Mouse (Mus musculus) bone marrow, adult 2 months (tissue): Measurements from ENCODE around the gene Gm7168. TPM values are rescaled to one million over a fixed set of nuclear protein-coding genes. Genes with fewer than 3 reads are reported as not detected.
"Not testable (repeated sequence)": the region's sequence is repeated elsewhere in the genome, so short reads cannot be mapped to it uniquely, and the experiment has no call there.

ENCODE experiments used
- H3K27ac ChIP-seq: fragments of 200-500 bp; 2 replicates; pipeline ENCODE4 v1.5.1; 2012; ENCODE audit warnings: low read depth, mild to moderate bottlenecking, control low read depth, inconsistent platforms, low read length; ENCODE audit not compliant: control insufficient read depth, poor library complexity, insufficient read depth
- H3K4me1 ChIP-seq: fragments of 200-500 bp; 2 replicates; pipeline ENCODE4 v1.6.1; 2011; ENCODE audit warnings: low read length; ENCODE audit not compliant: control insufficient read depth, insufficient read depth
- H3K4me3 ChIP-seq: fragments of 200-500 bp; replicated peaks from 2 replicates; pipeline ENCODE3; 2011; ENCODE audit warnings: mild to moderate bottlenecking, low read depth, low read length, control low read depth; ENCODE audit not compliant: control insufficient read depth
- CTCF ChIP-seq: fragments of 200-500 bp; IDR thresholded peaks from 2 replicates; pipeline ENCODE4 v1.5.1; 2011; ENCODE audit warnings: low read length, control low read depth; ENCODE audit not compliant: control insufficient read depth, insufficient read depth
- POLR2A ChIP-seq: fragments of 200-500 bp; IDR thresholded peaks from 2 replicates; pipeline ENCODE4 v1.6.1; 2011; ENCODE audit warnings: low read depth, mild to moderate bottlenecking, control low read depth, low read length, borderline replicate concordance; ENCODE audit not compliant: control insufficient read depth
- WGBS: fragments of 180-500 bp; shearing (Covaris S2); methylation state at CpG from one replicate; pipeline ENCODE4 v1.1.7; 2018; 5-methylcytosine and 5-hydroxymethylcytosine counted together
- polyA plus RNA-seq: library from polyadenylated mRNA; stranded (reverse); fragments of >200 nt; gene quantifications from 2 replicates; pipeline ENCODE4 v1.2.4, GENCODE M21; 2011; ENCODE audit warnings: low replicate concordance; ENCODE audit not compliant: missing spikeins, insufficient read depth, insufficient read length

The Gm7168 gene
- not detected in 2 replicates for polyA plus RNA-seq

DNA sequence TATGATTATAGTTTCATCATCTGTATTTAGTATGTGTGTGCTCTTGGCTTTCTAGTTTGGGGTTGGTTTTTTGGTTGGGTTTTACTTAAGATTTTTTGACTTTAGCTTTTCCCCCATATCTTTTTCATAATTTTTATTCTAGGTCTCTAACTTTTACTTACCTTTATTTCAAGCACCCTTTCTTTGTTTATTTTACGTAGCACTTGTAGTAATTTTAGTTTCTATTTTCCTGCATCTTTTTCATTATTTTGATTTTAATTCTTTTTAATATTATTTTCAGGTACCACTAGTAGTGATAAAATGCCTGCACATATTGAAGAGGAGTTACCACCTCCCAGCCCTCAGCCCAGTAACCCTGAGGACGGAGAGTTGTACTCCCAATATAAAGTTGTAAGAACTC is at the start of gene Gm7168:
Gm7168 (plus strand) TSS at position 301 of the 400 bp plus-strand sequence.
- H3K27ac ChIP-seq, H3K4me3 ChIP-seq, H3K4me1 ChIP-seq: not testable (repeated sequence)
- 85% methylated on average over 1 of the region's 2 CpGs for WGBS

DNA sequence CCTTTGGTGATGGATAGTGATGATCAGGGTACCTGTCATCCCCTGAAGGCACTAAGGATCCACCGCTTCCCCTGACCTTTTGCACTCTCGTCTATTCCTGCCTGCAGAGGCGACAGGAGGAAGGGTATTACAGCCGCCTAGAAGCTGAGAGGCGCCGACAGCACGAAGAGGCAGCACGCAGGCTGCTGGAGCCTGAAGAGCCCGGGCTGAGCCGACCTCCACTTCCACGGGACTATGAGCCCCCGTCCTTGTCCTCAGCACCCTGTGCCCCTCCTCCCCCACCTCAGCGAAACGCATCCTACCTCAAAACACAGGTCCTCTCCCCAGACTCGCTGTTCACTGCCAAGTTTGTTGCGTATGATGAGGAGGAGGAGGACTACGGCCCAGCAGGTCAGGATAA is 49.3 kb upstream of the Gm7168 start:
- WGBS = 92% methylated on average over 17 of the region's 17 CpGs
- no peak overlapping the region for H3K27ac ChIP-seq
- no peak overlapping the region for H3K4me3 ChIP-seq
- no peaks in the 10 kb centered on the region for H3K4me1 ChIP-seq
- TF ChIP-seq CTCF = no peak
- no peak for TF ChIP-seq POLR2A

DNA sequence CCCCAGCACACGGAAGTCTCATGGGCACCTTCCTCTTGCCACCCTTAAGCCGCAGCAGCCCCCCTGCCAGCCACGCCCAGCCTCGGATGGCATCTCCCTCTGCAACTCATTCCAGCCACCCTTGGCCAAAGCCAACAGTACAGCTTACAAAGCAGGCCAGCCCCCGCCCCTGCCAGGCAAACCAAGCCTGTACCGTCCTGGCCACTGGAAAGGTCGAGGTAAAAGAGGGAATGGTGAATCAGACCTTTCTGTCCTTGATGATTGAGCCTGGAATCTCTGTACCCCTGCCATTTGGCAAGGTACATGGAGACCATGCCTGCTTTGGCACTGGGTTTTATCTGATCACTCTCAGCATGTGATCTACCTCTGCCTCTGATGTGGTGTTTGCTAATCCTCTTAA is 48.9 kb upstream of the Gm7168 start:
- WGBS = 83% methylated on average over 7 of the region's 7 CpGs
- no peak overlapping the region for H3K4me3 ChIP-seq
- TF ChIP-seq CTCF (no peak), POLR2A (no peak)
- H3K4me1 ChIP-seq = no peaks in the 10 kb centered on the region
- no peak overlapping the region for H3K27ac ChIP-seq

DNA sequence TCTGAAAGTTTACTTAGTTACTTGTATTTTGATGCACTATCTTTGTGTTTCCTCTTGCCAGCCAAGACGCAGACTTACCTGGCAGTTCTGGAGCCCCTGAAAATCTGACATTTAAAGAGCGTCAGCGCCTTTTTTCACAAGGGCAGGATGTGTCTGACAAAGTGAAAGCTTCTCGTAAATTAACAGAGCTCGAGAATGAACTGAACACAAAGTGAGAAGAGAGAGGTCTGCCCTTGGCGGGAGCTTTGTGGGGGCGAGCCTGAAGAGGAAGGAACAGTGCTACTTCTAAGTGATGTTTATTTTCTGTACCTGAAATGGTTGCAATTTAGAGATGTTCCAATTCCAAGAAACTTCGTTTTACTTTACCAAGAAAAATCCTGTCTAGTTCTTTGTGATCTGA is 44.4 kb upstream of the Gm7168 start:
- no peak for TF ChIP-seq POLR2A
- TF ChIP-seq CTCF = no peak
- 80% methylated on average over 8 of the region's 8 CpGs for WGBS
- H3K4me1 ChIP-seq = no peaks in the 10 kb centered on the region
- no peak overlapping the region for H3K4me3 ChIP-seq
- H3K27ac ChIP-seq = no peak overlapping the region

DNA sequence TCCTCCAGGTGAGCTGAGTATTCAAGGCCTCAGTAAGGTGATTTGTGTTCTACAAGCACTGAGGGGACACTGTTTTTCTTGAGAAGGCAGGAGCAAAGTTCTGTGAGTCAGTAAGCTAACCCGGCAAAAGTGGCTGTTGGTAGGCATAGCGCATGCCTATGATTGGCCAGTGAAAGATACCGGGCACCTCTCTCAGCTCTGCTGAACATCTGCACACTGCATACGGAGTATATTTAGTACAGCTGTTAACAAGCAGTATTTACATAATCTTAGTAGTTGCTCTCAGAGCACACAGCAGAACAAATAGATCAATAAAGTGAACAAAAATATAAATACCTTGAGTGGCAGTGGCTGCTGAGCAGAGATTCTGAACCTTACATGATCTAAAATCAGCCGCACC is 41.1 kb upstream of the Gm7168 start:
- H3K4me3 ChIP-seq = no peak overlapping the region
- 91% methylated on average over 5 of the region's 5 CpGs for WGBS
- H3K4me1 ChIP-seq = no peaks in the 10 kb centered on the region
- TF ChIP-seq POLR2A (no peak), CTCF (no peak)
- no peak overlapping the region for H3K27ac ChIP-seq

DNA sequence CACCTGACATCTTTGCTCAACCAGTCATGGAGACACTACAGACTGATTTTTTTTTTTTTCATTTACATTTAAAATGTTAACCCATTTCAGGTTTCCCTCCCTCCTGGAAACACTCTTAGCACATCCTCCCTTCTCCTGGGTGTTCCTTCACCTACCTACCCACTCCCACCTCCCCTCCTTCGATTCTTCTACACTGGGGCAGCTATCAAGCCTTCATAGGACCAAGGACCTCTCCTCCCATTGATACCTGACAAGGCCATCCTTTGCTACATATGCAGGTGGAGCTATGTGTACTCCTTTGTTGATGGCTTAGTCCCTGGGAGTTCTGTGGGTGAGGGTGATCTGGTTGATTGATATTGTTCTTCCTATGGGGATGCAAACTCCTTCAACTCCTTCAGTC is 40.5 kb upstream of the Gm7168 start:
- 63% methylated on average over 1 of the region's 1 CpGs for WGBS
- no peak for TF ChIP-seq POLR2A
- no peak for TF ChIP-seq CTCF
- H3K27ac ChIP-seq = no peak overlapping the region
- H3K4me1 ChIP-seq = no peaks in the 10 kb centered on the region
- no peak overlapping the region for H3K4me3 ChIP-seq

DNA sequence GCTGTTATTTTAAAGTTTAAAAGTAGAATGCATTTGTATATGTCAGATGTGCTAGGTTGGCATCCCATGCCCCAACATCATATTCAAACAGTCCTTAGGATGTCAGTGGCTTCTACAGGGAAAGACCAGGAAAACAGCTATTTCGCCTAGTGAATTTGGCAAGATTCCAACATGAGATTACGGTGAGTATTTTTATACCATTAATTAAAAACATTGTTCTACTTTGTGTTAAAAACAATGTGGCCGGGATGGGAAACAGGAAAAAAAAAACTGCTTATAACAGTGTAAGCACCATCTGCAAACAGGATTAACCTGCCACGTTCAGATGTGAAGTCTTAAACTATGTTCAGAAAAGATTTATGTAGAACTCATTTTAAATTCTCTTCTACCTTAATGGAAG is 34.2 kb upstream of the Gm7168 start:
- TF ChIP-seq POLR2A (no peak), CTCF (no peak)
- no peak overlapping the region for H3K27ac ChIP-seq
- no peak overlapping the region for H3K4me3 ChIP-seq
- 71% methylated on average over 4 of the region's 4 CpGs for WGBS
- H3K4me1 ChIP-seq = no peaks in the 10 kb centered on the region

DNA sequence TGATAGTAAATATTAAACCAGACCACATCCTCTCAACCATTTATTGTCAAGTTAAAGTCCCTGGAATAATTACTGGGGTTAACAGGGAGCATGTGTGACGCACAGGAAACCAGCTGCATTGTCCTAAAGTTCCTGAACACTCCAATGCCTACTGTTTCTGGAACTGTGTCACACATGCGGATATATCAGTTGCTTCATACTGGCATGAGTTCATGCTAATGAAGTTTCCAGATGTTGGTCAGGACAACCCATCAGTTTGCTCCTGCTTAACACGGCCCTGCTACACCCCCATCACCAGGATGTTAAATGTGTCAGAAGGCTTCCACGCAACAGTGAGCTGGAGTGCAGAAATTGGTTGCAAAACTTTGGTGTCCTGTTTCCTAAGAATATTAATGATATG is 33.6 kb upstream of the Gm7168 start:
- 69% methylated on average over 4 of the region's 4 CpGs for WGBS
- no peak for TF ChIP-seq POLR2A
- TF ChIP-seq CTCF = no peak
- Histone ChIP-seq H3K4me1 (no peaks in the 10 kb centered on the region), H3K4me3 (no peak overlapping the region), H3K27ac (no peak overlapping the region)

DNA sequence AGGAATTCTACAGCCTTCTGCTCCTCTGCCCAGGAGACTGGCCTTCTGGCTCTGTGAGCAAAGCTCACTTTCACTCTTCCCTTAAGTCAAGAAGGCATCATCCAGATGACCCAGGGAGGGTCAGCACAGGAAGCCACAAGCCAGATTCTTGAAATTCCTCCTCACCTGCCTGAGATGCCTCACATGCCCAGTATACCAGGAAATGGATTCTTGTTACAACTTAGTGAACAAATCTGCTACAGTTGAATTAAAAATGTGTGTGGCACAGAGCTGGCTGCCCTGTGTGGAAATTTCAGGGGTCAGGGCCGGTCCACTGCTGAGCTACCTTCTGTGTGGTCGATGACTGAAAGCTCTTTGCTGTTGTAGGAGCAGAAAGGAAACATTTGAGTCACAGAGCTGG is 27.4 kb upstream of the Gm7168 start:
- Histone ChIP-seq H3K27ac (no peak overlapping the region), H3K4me3 (no peak overlapping the region), H3K4me1 (no peaks in the 10 kb centered on the region)
- 67% methylated on average over 2 of the region's 2 CpGs for WGBS
- no peak for TF ChIP-seq CTCF
- no peak for TF ChIP-seq POLR2A
